Mouse (Mus musculus) kidney, postnatal 0 days (tissue): ENCODE measurements around the gene Camk2d. TPM values are rescaled to one million over a fixed set of nuclear protein-coding genes. Genes with fewer than 3 reads are reported as not detected.

Experiments
- ATAC-seq: fragments of 200-750 bp; cut with Nextera tagmentation; replicated peaks from 2 replicates; pipeline ENCODE4 v1.8.0; 2017; ENCODE audit warnings: low read depth, moderate number of reproducible peaks, moderate TSS enrichment, moderate library complexity; ENCODE audit not compliant: low FRiP score
- DNase-seq: peaks from one replicate; pipeline ENCODE4 v3.0.0-alpha.2; 2016; ENCODE audit warnings: low spot score
- H3K27ac ChIP-seq: fragments of 300-500 bp; sonication (generic); 2 replicates; pipeline ENCODE4 v1.5.1; 2014; ENCODE audit warnings: mild to moderate bottlenecking
- H3K27me3 ChIP-seq: fragments of 300-500 bp; sonication (generic); 2 replicates; pipeline ENCODE4 v1.6.1; 2014; ENCODE audit warnings: low read length, mixed read lengths; ENCODE audit not compliant: insufficient read depth
- H3K36me3 ChIP-seq: fragments of 300-500 bp; sonication (generic); 2 replicates; pipeline ENCODE4 v1.6.1; 2014; ENCODE audit warnings: low read length, mixed read lengths; ENCODE audit not compliant: insufficient read depth
- H3K4me1 ChIP-seq: fragments of 300-500 bp; sonication (generic); replicated peaks from 2 replicates; pipeline ENCODE4 v1.6.1; 2014; ENCODE audit warnings: antibody characterized with exemption, low read length, mixed read lengths; ENCODE audit not compliant: insufficient read depth
- H3K4me2 ChIP-seq: fragments of 300-500 bp; sonication (generic); 2 replicates; pipeline ENCODE4 v1.6.1; 2014; ENCODE audit warnings: mild to moderate bottlenecking, low read length, moderate library complexity, mixed read lengths
- H3K4me3 ChIP-seq: fragments of 300-500 bp; sonication (generic); replicated peaks from 2 replicates; pipeline ENCODE4 v1.5.1; 2014; ENCODE audit warnings: low read depth, low read length
- H3K9ac ChIP-seq: fragments of 300-500 bp; sonication (generic); 2 replicates; pipeline ENCODE4 v1.6.1; 2014; ENCODE audit warnings: low read depth, low read length
- H3K9me3 ChIP-seq: fragments of 300-500 bp; sonication (generic); replicated peaks from 2 replicates; pipeline ENCODE4 v1.6.1; 2016; ENCODE audit warnings: low read length, inconsistent platforms, mixed read lengths
- CTCF ChIP-seq: IDR thresholded peaks from 2 replicates; pipeline ENCODE4 v1.5.1; 2016; ENCODE audit warnings: antibody characterized with exemption, low read depth, mild to moderate bottlenecking, moderate library complexity
- WGBS: fragments of 180-500 bp; shearing (Covaris S2); extraction: QIAGEN DNeasy Blood & Tissue Kit; methylation state at CpG from one replicate; pipeline ENCODE4 v1.1.7; 2014; 5-methylcytosine and 5-hydroxymethylcytosine counted together
- polyA plus RNA-seq: library from polyadenylated mRNA; unstranded; fragments of >200 nt; fragmentation: Nextera tagmentation; extraction: Ambion mirVana; gene quantifications from 2 replicates; pipeline ENCODE4 v1.2.1, GENCODE M21; 2015

Camk2d gene
- polyA plus RNA-seq, 1 experiment from 2014 or later: 28.3 TPM

DNA sequence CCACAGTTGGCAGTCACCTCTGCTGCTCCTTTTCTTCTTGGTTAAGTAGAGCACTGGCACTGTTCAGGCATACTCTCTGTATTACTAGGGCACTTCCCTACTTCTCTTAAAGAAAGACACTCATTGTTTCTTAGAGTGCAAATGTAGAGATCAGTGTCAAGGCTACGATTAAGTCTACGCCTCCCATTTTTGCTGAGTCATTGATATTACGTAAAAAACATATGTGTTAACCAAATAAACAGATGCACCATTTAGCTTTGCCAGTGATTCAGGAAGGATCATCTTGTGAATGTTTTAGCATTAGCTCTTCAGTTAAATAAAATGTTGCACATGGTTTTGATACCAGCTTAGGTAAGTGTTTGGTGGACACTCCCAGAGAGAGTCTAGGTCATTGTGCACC is 215.5 kb downstream of the Camk2d start:
- ATAC-seq (no peak), DNase-seq (no peak)
- Histone ChIP-seq H3K9ac (no peak overlapping the region), H3K36me3 (no peaks in the 10 kb centered on the region), H3K27me3 (no peaks in the 10 kb centered on the region), H3K9me3 (no peaks in the 10 kb centered on the region), H3K4me3 (no peak overlapping the region), H3K4me2 (no peak overlapping the region), H3K27ac (no peak overlapping the region), H3K4me1 (no peaks in the 10 kb centered on the region)
- TF ChIP-seq CTCF: no peak
- 93% methylated on average over 3 of the region's 3 CpGs for WGBS

DNA sequence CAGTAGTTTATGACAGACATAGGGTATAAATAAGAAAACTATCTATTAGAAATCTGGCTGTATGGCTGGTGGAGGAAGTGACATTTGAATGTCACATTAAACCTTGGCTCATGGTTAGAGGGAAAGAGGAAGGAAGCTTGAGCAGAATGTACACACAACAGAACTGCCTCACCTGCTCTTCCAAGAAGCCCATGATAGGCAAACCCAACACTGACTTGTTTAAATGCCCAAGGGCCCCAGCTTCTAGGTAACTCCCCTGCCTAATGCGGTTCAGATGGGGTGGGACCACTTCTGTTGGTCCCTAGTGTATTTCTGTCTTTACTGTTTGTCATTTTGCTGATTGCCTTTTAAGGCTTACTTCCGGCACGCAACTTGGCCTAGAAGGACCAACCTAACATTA is 226.3 kb downstream of the Camk2d start:
- Histone ChIP-seq H3K9ac (no peak overlapping the region), H3K27me3 (no peaks in the 10 kb centered on the region), H3K4me3 (no peak overlapping the region), H3K9me3 (no peaks in the 10 kb centered on the region), H3K4me1 (no peaks in the 10 kb centered on the region), H3K36me3 (no peaks in the 10 kb centered on the region), H3K4me2 (no peak overlapping the region), H3K27ac (no peak overlapping the region; the same call in 1 of the 2 replicates)
- 97% methylated on average over 3 of the region's 3 CpGs for WGBS
- no peak for DNase-seq
- no peak for TF ChIP-seq CTCF
- ATAC-seq: no peak

- Histone ChIP-seq H3K4me1 (no peaks in the 10 kb centered on the region), H3K4me3 (no peak overlapping the region), H3K36me3 (no peaks in the 10 kb centered on the region), H3K27ac (no peak overlapping the region), H3K4me2 (no peak overlapping the region), H3K9me3 (no peaks in the 10 kb centered on the region), H3K27me3 (no peaks in the 10 kb centered on the region), H3K9ac (no peak overlapping the region)
- 60% methylated on average over 1 of the region's 1 CpGs for WGBS
- no peak for ATAC-seq
- no peak for TF ChIP-seq CTCF
- no peak for DNase-seq
Observed at GRCm38 (mm10) chr3:126824930-126825329, 228.8 kb downstream of the Camk2d start.

- Histone ChIP-seq H3K36me3 (no peaks in the 10 kb centered on the region), H3K27ac (no peak overlapping the region), H3K9me3 (no peaks in the 10 kb centered on the region), H3K9ac (no peak overlapping the region), H3K4me2 (no peak overlapping the region), H3K4me3 (no peak overlapping the region), H3K4me1 (no peaks in the 10 kb centered on the region), H3K27me3 (no peaks in the 10 kb centered on the region)
- WGBS: 32% methylated on average over 2 of the region's 2 CpGs
- DNase-seq (no peak), ATAC-seq (no peak)
- TF ChIP-seq CTCF: no peak
Observed at GRCm38 (mm10) chr3:126826172-126826571, 230.1 kb downstream of the Camk2d start.

DNA sequence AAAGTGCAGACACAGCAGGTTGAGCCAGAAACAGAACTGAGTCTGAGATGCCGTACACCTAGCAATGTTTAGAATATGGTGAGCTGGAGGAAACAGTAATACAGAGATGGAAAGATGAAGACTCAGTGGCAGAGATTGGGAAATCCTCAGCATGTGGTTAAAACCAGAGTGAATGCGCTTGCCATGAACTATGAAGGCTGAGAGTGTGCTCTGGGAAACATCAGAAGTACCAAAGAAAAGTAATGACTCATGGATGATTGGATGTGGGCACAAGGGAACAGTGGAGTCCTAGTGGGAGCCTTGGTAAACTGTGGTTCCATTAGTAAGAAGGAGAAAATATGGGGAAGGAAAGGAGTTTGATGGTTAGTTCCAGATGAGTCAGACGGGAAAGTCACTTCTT is 231.8 kb downstream of the Camk2d start:
- Histone ChIP-seq H3K27ac (no peak overlapping the region), H3K36me3 (no peaks in the 10 kb centered on the region), H3K9ac (no peak overlapping the region), H3K4me3 (no peak overlapping the region), H3K4me1 (no peaks in the 10 kb centered on the region), H3K9me3 (no peaks in the 10 kb centered on the region), H3K27me3 (no peaks in the 10 kb centered on the region), H3K4me2 (no peak overlapping the region)
- DNase-seq (no peak), ATAC-seq (no peak)
- 91% methylated on average over 3 of the region's 3 CpGs for WGBS
- TF ChIP-seq CTCF: no peak

DNA sequence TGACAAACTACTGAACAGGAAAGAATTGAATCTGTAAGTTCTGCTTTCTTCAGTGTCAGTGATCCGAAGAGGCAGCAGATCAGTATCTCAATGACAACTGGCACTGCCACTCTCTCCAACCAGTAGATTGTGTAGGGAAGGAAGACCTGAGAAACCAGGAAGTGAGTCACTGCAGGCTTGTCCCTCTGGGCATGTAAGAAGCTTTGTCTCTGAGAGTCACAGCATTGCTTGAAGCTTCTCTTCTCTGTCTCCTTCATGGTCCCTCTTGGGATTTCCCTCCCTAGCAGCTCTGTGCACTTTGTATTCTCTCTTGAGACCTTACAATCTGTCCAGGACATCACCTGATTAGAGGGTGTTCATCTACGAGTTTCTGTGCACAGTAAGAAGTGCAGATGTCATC is 233.7 kb downstream of the Camk2d start:
- 68% methylated on average over 2 of the region's 2 CpGs for WGBS
- ATAC-seq (no peak), DNase-seq (no peak)
- no peaks in the 10 kb centered on the region for H3K36me3 ChIP-seq
- no peak overlapping the region for H3K27ac ChIP-seq
- no peak for TF ChIP-seq CTCF
- no peaks in the 10 kb centered on the region for H3K9me3 ChIP-seq
- no peaks in the 10 kb centered on the region for H3K4me1 ChIP-seq
- no peak overlapping the region for H3K9ac ChIP-seq
- H3K4me3 ChIP-seq: no peak overlapping the region
- H3K4me2 ChIP-seq: no peak overlapping the region
- H3K27me3 ChIP-seq: no peaks in the 10 kb centered on the region

DNA sequence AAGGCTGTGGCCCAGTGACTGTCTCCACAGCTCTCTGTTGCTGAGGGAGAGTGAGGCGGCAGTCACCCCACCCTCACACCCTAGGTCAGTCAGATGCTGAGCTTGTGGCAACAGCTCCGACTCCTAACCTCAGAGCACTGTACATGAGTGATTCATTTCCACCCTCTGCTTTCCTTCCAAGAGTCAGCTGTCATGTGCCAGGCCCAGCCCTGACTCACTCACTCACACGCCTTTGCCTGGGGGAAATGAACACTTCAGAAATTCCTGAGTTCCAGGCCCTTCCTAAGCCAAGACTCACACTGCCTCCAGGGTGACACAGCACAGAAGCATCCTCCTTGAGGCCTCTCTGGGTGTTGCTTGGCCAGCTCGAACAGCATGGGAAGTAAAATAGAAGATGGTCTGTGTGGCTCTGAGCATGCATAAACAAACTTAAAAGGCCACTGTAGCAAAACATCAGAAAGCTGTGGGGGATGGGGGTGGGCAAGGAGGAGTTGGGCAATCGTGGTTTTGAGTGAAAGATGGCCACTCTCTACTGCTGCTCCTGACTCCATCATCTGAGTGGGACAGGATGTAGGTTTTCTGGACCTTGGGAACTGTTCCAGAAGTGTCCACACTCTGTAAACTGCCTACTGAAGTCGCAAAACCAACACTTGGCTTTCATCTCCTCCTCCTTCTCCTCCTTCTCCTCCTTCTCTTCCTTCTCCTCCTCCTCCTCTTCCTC is 235.5 kb downstream of the Camk2d start:
- WGBS: 51% methylated on average over 6 of the region's 6 CpGs
- no peaks in the 10 kb centered on the region for H3K9me3 ChIP-seq
- peak; percentile 65; the same call in 1 of the 2 replicates for ATAC-seq
- H3K4me1 ChIP-seq: no peaks in the 10 kb centered on the region
- no peak overlapping the region for H3K4me3 ChIP-seq
- no peak for TF ChIP-seq CTCF
- no peak for DNase-seq
- no peak overlapping the region for H3K9ac ChIP-seq
- H3K4me2 ChIP-seq: no peak overlapping the region
- no peaks in the 10 kb centered on the region for H3K36me3 ChIP-seq
- no peaks in the 10 kb centered on the region for H3K27me3 ChIP-seq
- no peak overlapping the region for H3K27ac ChIP-seq
